Mouse (Mus musculus) kidney, embryonic 14.5 days (tissue): ENCODE measurements at regions not wholly inside any gene's neighbourhood (a gene's known extent, or its start where the extent isn't known, plus 50 kb on each side); places are given as distances from the start of the nearest gene placed in this dataset.
A peak's percentile ranks its signal among the peaks of the same experiment; 100 is the strongest.

Experiments
- ATAC-seq: fragments of 200-750 bp; cut with Nextera tagmentation; 2 replicates; pipeline ENCODE4 v1.8.0; 2017; ENCODE audit warnings: moderate number of reproducible peaks, mild to moderate bottlenecking, moderate TSS enrichment, moderate library complexity; ENCODE audit not compliant: low FRiP score, low TSS enrichment
- H3K27ac ChIP-seq: fragments of 300-500 bp; sonication (generic); 2 replicates; pipeline ENCODE4 v1.5.1; 2014; ENCODE audit warnings: low read depth, mild to moderate bottlenecking, low read length, moderate library complexity, mixed read lengths
- H3K27me3 ChIP-seq: fragments of 300-500 bp; sonication (generic); 2 replicates; pipeline ENCODE4 v1.6.1; 2014; ENCODE audit warnings: mild to moderate bottlenecking, low read length; ENCODE audit not compliant: control insufficient read depth, insufficient read depth
- H3K36me3 ChIP-seq: fragments of 300-500 bp; sonication (generic); 2 replicates; pipeline ENCODE4 v1.6.1; 2014; ENCODE audit warnings: low read length, mixed read lengths; ENCODE audit not compliant: control insufficient read depth, insufficient read depth
- H3K4me1 ChIP-seq: fragments of 300-500 bp; sonication (generic); 2 replicates; pipeline ENCODE4 v1.6.1; 2014; ENCODE audit warnings: low read length, mixed read lengths; ENCODE audit not compliant: control insufficient read depth, insufficient read depth
- H3K4me2 ChIP-seq: fragments of 300-500 bp; sonication (generic); replicated peaks from 2 replicates; pipeline ENCODE4 v1.6.1; 2014; ENCODE audit warnings: low read depth, mild to moderate bottlenecking, low read length
- H3K4me3 ChIP-seq: fragments of 300-500 bp; sonication (generic); 2 replicates; pipeline ENCODE4 v1.5.1; 2014; ENCODE audit warnings: mild to moderate bottlenecking, low read length
- H3K9ac ChIP-seq: fragments of 300-500 bp; sonication (generic); 2 replicates; pipeline ENCODE4 v1.6.1; 2014; ENCODE audit warnings: low read depth, mild to moderate bottlenecking, low read length, moderate library complexity
- H3K9me3 ChIP-seq: fragments of 300-500 bp; sonication (generic); 2 replicates; pipeline ENCODE4 v1.6.1; 2016; ENCODE audit warnings: low read length; ENCODE audit not compliant: control insufficient read depth
- WGBS: fragments of 180-500 bp; shearing (Covaris S2); extraction: QIAGEN DNeasy Blood & Tissue Kit; methylation state at CpG from one replicate; pipeline ENCODE4 v1.1.7; 2014; 5-methylcytosine and 5-hydroxymethylcytosine counted together

DNA sequence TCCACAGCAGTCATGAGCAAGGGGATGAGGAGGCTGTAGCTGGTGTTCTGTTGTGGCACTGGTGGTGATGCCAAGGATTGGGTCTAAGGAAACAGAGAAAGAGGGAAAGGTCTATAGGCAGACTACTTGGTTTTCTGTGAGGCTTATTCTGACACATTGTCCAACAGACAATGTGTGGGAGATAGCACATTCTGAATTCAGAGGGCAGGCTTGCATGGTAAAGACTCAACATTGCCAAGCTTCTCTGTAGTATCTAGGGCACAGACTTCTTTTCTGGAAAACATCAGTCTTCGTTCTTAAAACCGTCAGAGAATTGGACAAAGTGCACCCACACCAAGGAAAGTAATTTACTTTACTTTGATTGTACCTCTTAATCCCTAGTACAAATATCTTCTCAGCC is 218.7 kb upstream of the Tenm4 start:
- no peak overlapping the region for H3K9ac ChIP-seq
- no peaks in the 10 kb centered on the region for H3K4me1 ChIP-seq
- no peaks in the 10 kb centered on the region for H3K27me3 ChIP-seq
- 89% methylated on average over 2 of the region's 2 CpGs for WGBS
- H3K27ac ChIP-seq = no peak overlapping the region
- no peaks in the 10 kb centered on the region for H3K9me3 ChIP-seq
- H3K36me3 ChIP-seq = no peaks in the 10 kb centered on the region
- no peak overlapping the region for H3K4me2 ChIP-seq
- H3K4me3 ChIP-seq = no peak overlapping the region
- no peak for ATAC-seq

DNA sequence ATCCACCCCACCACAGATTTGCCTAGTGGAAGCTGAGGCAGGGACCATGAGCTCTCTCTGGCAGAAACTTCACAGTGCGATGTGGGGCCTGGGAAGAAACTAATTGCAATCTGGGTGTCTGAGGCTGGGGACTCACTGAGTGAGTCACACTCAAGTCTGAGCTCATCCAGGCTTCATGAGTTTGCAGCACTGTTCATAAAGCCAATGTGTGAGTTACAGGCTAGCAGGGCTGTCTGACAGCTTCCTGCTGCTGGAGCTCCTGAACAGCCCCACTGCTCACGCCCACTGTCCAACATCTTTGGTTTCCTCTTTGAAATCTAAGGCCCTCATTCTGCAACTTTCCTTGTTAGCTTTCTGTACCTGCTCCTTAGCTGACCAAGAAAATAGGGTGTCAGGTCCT is 216.5 kb upstream of the Tenm4 start:
- Histone ChIP-seq H3K27me3 (no peaks in the 10 kb centered on the region), H3K4me2 (no peak overlapping the region), H3K9ac (no peak overlapping the region), H3K4me1 (no peaks in the 10 kb centered on the region), H3K36me3 (no peaks in the 10 kb centered on the region), H3K27ac (no peak overlapping the region), H3K9me3 (no peaks in the 10 kb centered on the region), H3K4me3 (no peak overlapping the region)
- ATAC-seq = no peak
- WGBS = 82% methylated on average over 2 of the region's 2 CpGs

DNA sequence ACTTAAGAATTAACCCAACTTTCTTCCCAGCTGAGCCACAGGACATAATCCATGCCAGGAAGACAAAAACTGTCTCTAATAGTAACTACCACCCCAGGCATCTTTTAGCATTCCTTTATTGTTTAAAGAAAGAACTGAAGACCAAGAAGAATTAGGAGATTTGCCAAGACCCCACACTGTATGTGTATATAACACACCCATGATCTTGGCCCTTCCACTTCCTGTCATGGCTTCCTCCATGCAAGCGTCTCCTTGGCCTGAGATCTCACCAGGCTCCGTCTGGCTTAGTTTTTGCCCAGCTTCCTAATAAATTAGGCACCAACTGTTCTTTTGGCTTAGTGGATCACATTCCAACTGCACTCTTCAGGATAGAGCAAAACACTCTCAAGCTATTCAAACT is 215.9 kb upstream of the Tenm4 start:
- H3K4me1 ChIP-seq = no peaks in the 10 kb centered on the region
- H3K27me3 ChIP-seq = no peaks in the 10 kb centered on the region
- H3K9ac ChIP-seq = no peak overlapping the region
- WGBS = 80% methylated on average over 2 of the region's 2 CpGs
- no peaks in the 10 kb centered on the region for H3K9me3 ChIP-seq
- H3K27ac ChIP-seq = no peak overlapping the region
- no peaks in the 10 kb centered on the region for H3K36me3 ChIP-seq
- ATAC-seq = no peak
- no peak overlapping the region for H3K4me3 ChIP-seq
- no peak overlapping the region for H3K4me2 ChIP-seq

DNA sequence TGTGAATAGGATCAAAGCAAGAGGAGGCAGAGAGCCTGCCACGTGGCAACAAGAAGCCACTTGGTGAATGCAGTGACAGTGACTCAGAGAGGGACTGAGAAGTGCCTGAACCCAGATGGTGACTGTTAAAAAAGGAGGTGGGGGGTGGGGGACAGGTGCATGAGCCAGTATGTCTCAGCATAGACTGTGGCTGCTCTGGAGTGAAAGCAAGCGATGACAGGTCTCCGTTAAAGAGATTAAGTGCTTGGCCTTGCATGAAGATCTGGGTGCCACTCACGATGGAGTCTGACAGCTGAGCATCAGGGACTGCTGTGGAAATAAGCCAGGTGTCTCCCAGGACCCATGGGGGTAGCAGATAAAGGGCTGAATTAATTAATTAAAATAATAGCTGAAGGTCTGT is 212.0 kb upstream of the Tenm4 start:
- Histone ChIP-seq H3K27ac (no peak overlapping the region), H3K4me1 (no peaks in the 10 kb centered on the region), H3K4me2 (no peak overlapping the region), H3K36me3 (no peaks in the 10 kb centered on the region), H3K9ac (no peak overlapping the region), H3K4me3 (no peak overlapping the region), H3K9me3 (no peaks in the 10 kb centered on the region), H3K27me3 (no peaks in the 10 kb centered on the region)
- no peak for ATAC-seq
- WGBS = 76% methylated on average over 4 of the region's 4 CpGs

DNA sequence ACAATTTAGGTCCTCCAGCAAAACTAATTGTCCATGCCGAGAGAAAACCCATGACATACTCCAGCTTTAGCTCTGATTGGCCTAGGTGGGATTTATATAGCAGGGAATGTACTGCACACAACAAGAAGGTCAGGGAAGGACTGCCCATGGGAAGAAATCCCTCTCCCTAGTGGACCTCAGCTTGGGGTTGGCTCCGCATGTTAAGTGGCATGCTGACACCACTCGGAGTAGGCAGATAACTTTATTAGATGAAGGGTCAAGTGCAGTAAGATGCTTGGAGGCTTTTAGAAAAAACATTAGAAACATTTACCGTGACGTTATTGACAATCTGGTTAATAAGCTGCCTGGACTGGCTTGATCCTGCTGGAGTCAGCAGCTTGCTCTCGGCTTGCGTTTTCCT is 199.2 kb upstream of the Tenm4 start:
- no peaks in the 10 kb centered on the region for H3K27me3 ChIP-seq
- H3K36me3 ChIP-seq = no peaks in the 10 kb centered on the region
- no peaks in the 10 kb centered on the region for H3K9me3 ChIP-seq
- WGBS = 76% methylated on average over 7 of the region's 7 CpGs
- no peak overlapping the region for H3K9ac ChIP-seq
- no peak overlapping the region for H3K4me3 ChIP-seq
- H3K4me1 ChIP-seq = no peaks in the 10 kb centered on the region
- no peak overlapping the region for H3K27ac ChIP-seq
- ATAC-seq = no peak
- no peak overlapping the region for H3K4me2 ChIP-seq

DNA sequence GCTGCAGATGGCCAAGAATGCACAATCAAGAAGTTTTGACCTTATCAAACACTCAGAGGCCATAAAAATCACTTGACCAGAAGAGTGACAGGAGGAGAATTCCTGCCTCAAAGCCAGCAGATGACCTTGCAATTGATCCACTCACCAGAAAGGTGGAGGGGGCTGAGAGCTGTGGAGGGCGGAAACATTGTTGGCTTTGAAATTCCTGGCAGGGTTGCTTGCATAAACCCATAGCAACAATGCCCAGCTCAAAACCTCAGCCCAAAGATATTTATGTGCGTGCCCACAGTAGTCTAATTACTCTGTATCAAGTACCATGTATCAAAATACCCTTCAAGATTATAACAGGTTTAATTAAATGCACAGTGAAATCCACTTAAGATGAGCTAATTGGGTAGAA is 197.0 kb upstream of the Tenm4 start:
- no peak overlapping the region for H3K9ac ChIP-seq
- 65% methylated on average over 2 of the region's 2 CpGs for WGBS
- no peak for ATAC-seq
- no peaks in the 10 kb centered on the region for H3K36me3 ChIP-seq
- no peak overlapping the region for H3K4me2 ChIP-seq
- no peak overlapping the region for H3K27ac ChIP-seq
- no peak overlapping the region for H3K4me3 ChIP-seq
- H3K27me3 ChIP-seq = no peaks in the 10 kb centered on the region
- no peaks in the 10 kb centered on the region for H3K4me1 ChIP-seq
- H3K9me3 ChIP-seq = no peaks in the 10 kb centered on the region

DNA sequence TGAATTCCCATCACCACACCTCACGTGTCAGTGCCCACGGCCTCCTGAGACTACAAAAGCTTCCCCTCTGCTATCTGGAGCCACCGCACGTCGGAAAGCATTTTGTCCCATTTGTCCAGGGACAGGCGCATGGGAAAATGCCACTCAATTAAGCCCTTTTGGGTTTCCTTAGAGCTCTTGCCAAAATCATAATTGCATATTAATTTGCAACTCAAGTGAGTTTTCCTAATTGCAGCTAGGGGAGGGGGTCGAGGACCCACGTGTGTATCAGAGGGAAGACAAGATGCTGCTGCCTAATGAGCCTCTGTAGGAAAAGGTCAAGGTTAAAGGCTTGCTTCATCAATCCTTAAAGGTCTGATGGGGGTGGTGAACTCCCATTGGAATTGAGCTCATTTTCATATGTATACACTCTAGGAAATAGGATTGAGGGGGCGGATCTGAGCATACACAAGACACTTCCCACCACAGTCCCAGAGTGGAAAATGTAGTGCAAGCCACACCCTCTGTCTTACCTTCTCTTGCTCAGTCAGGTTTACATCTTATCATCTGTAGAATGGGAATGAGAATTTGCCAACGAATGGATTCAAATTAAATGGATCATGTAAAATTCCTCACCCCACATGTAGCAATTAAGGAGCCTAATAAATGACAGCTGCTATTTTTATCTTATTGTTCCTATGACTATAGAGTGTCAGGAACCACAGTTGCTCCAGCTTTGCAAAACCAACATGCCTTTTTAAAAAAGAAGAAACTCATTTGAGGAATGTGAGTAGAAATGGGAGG is 179.6 kb upstream of the Tenm4 start:
- Histone ChIP-seq H3K9ac (no peak overlapping the region), H3K36me3 (no peaks in the 10 kb centered on the region), H3K27ac (no peak overlapping the region), H3K4me1 (no peaks in the 10 kb centered on the region), H3K27me3 (no peaks in the 10 kb centered on the region), H3K4me2 (no peak overlapping the region), H3K9me3 (no peaks in the 10 kb centered on the region), H3K4me3 (no peak overlapping the region)
- WGBS = 31% methylated on average over 10 of the region's 10 CpGs
- peak; percentile 72 for ATAC-seq

DNA sequence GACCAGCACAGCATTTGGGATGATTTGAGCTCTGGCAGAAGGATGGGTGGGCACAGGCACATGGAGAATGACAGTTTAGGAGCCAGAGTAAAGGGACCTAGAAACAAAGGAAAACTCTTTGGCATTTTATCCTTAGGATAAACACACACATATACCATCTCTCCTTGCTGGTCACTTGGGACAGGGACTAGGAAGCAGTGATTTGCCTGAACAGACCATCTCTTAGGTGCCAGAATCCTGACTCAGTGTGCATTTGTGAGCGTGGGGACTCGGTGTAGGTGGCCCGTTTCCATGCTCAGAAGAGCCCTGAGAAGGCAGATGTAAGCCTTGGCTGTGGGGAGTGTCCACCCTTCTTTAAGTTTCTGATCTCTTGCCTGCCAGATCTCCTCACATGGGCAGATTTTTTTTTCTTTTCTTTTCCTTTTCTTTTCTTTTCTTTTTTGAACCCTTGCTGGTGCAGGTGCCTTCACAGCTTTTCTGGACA is 179.0 kb upstream of the Tenm4 start:
- Histone ChIP-seq H3K9me3 (no peaks in the 10 kb centered on the region), H3K9ac (no peak overlapping the region), H3K27me3 (no peaks in the 10 kb centered on the region), H3K27ac (no peak overlapping the region), H3K4me2 (no peak overlapping the region), H3K36me3 (no peaks in the 10 kb centered on the region), H3K4me3 (no peak overlapping the region), H3K4me1 (no peaks in the 10 kb centered on the region)
- no peak for ATAC-seq
- 92% methylated on average over 3 of the region's 3 CpGs for WGBS

DNA sequence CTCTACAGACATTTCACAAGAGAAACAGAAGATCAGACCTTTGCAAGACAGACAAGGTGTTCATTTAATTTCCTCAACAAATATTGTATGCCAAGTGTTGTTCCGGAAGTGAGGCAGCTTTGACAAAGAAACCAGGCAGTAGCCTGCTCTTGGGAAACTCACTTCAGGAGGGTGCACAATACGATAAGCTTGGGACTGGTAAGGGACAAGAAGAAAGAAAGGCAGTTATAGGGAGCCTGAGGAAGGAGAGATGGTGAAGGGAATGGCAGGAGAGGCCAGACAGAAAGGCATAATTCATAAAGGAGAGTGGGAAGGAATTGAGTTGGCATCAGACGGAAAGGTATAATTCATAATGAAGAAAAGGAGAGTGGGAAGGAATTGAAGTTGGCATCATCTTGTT is 178.5 kb upstream of the Tenm4 start:
- no peaks in the 10 kb centered on the region for H3K27me3 ChIP-seq
- H3K9ac ChIP-seq = no peak overlapping the region
- H3K4me2 ChIP-seq = no peak overlapping the region
- no peak overlapping the region for H3K4me3 ChIP-seq
- H3K4me1 ChIP-seq = no peaks in the 10 kb centered on the region
- no peak overlapping the region for H3K27ac ChIP-seq
- WGBS = 84% methylated on average over 3 of the region's 3 CpGs
- no peaks in the 10 kb centered on the region for H3K36me3 ChIP-seq
- ATAC-seq = no peak
- no peaks in the 10 kb centered on the region for H3K9me3 ChIP-seq
